Mouse (Mus musculus): ENCODE results near the gene Tmem132b. TPM values are rescaled to one million over a fixed set of nuclear protein-coding genes. Genes with fewer than 3 reads are reported as not detected.

Tmem132b gene
- polyA plus RNA-seq, 1 experiment from 2014 or later: 0.21 TPM

GRCm38 (mm10) chr5:125609968-125610367 is 78.4 kb downstream of the Tmem132b start:
- Histone ChIP-seq H3K9me3 (ENCODE audit: control insufficient read depth, low read length) (no peaks in the 10 kb centered on the region), H3K4me2 (replicated peaks; ENCODE audit: low read depth) (no peak overlapping the region), H3K9ac (ENCODE audit: low read length) (no peak overlapping the region), H3K27me3 (ENCODE audit: control insufficient read depth, insufficient read depth, low read length) (no peaks in the 10 kb centered on the region), H3K4me3 (ENCODE audit: low read depth, low read length) (no peak overlapping the region), H3K4me1 (replicated peaks; ENCODE audit: control insufficient read depth, insufficient read depth) (no peaks in the 10 kb centered on the region), H3K27ac (replicated peaks) (no peak overlapping the region), H3K36me3 (ENCODE audit: control insufficient read depth, insufficient read depth, low read length) (no peaks in the 10 kb centered on the region)
- DNase-seq (ENCODE audit: low spot score) (no peak), ATAC-seq (ENCODE audit: low FRiP score, low TSS enrichment) (no peak)
- TF ChIP-seq CTCF (IDR thresholded peaks at IDR 0.05; ENCODE audit: low read depth): no peak; the same call in 1 of the 2 replicates
- TF ChIP-seq EP300 (optimal IDR thresholded peaks at IDR 0.05): no peak
- 73% methylated on average over 1 of the region's 1 CpGs for WGBS

GRCm38 (mm10) chr5:125612460-125612859 is 80.9 kb downstream of the Tmem132b start:
- no peak for ATAC-seq (ENCODE audit: low FRiP score, low TSS enrichment)
- 88% methylated on average over 7 of the region's 7 CpGs for WGBS
- Histone ChIP-seq H3K9ac (ENCODE audit: low read length) (no peak overlapping the region), H3K36me3 (ENCODE audit: control insufficient read depth, insufficient read depth, low read length) (no peaks in the 10 kb centered on the region), H3K4me2 (replicated peaks; ENCODE audit: low read depth) (no peak overlapping the region), H3K27me3 (ENCODE audit: control insufficient read depth, insufficient read depth, low read length) (no peaks in the 10 kb centered on the region), H3K4me1 (replicated peaks; ENCODE audit: control insufficient read depth, insufficient read depth) (no peaks in the 10 kb centered on the region), H3K4me3 (ENCODE audit: low read depth, low read length) (no peak overlapping the region), H3K27ac (replicated peaks) (no peak overlapping the region), H3K9me3 (ENCODE audit: control insufficient read depth, low read length) (peaks cover 4% of the 10 kb centered on the region; the same call in 1 of the 2 replicates)
- no peak for DNase-seq (ENCODE audit: low spot score)
- TF ChIP-seq CTCF (IDR thresholded peaks at IDR 0.05; ENCODE audit: low read depth) (no peak), EP300 (optimal IDR thresholded peaks at IDR 0.05) (no peak)

- no peak for ATAC-seq (ENCODE audit: low FRiP score, low TSS enrichment)
- 81% methylated on average over 5 of the region's 5 CpGs for WGBS
These were observed 81.6 kb downstream of the Tmem132b start for GRCm38 (mm10) chr5:125613136-125613535.

DNA sequence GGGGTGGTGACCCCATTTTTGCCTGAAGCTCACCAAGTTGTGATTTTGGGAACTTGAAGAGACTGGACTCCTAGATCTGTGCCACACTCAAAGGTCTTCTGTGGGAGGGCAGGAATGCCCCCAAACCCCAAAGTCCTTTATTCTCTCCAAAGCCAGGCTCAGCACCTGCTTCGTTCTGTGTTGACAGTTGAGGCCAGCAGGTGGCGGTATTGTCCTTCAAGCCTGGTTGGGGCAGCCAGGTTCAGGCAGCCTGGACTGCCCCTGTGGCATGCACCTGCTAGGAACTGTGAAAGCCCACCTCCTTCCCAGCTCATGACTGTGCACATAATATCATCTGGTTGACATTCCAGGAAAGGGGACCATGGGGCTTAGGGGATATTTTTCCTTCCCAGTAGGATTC is 82.8 kb downstream of the Tmem132b start:
- Histone ChIP-seq H3K4me2 (replicated peaks; ENCODE audit: low read depth) (no peak overlapping the region), H3K27me3 (ENCODE audit: control insufficient read depth, insufficient read depth, low read length) (no peaks in the 10 kb centered on the region), H3K9me3 (ENCODE audit: control insufficient read depth, low read length) (peaks cover 4% of the 10 kb centered on the region; the same call in 1 of the 2 replicates), H3K9ac (ENCODE audit: low read length) (no peak overlapping the region), H3K27ac (replicated peaks) (no peak overlapping the region), H3K4me1 (replicated peaks; ENCODE audit: control insufficient read depth, insufficient read depth) (no peaks in the 10 kb centered on the region), H3K4me3 (ENCODE audit: low read depth, low read length) (no peak overlapping the region), H3K36me3 (ENCODE audit: control insufficient read depth, insufficient read depth, low read length) (no peaks in the 10 kb centered on the region)
- TF ChIP-seq EP300 (optimal IDR thresholded peaks at IDR 0.05) (no peak), CTCF (IDR thresholded peaks at IDR 0.05; ENCODE audit: low read depth) (peak; percentile 56)
- 48% methylated on average over 2 of the region's 2 CpGs for WGBS
- no peak for ATAC-seq (ENCODE audit: low FRiP score, low TSS enrichment)
- DNase-seq (ENCODE audit: low spot score): no peak

More at GRCm38 (mm10) chr5:125613136-125613535, 81.6 kb downstream of the Tmem132b start:
- Histone ChIP-seq H3K9me3 (ENCODE audit: control insufficient read depth, low read length) (peaks cover 4% of the 10 kb centered on the region; the same call in 1 of the 2 replicates), H3K4me2 (replicated peaks; ENCODE audit: low read depth) (no peak overlapping the region), H3K4me3 (ENCODE audit: low read depth, low read length) (no peak overlapping the region), H3K27me3 (ENCODE audit: control insufficient read depth, insufficient read depth, low read length) (no peaks in the 10 kb centered on the region), H3K9ac (ENCODE audit: low read length) (no peak overlapping the region), H3K4me1 (replicated peaks; ENCODE audit: control insufficient read depth, insufficient read depth) (no peaks in the 10 kb centered on the region), H3K27ac (replicated peaks) (no peak overlapping the region), H3K36me3 (ENCODE audit: control insufficient read depth, insufficient read depth, low read length) (no peaks in the 10 kb centered on the region)
- no peak for DNase-seq (ENCODE audit: low spot score)
- TF ChIP-seq CTCF (IDR thresholded peaks at IDR 0.05; ENCODE audit: low read depth) (no peak), EP300 (optimal IDR thresholded peaks at IDR 0.05) (no peak)

DNA sequence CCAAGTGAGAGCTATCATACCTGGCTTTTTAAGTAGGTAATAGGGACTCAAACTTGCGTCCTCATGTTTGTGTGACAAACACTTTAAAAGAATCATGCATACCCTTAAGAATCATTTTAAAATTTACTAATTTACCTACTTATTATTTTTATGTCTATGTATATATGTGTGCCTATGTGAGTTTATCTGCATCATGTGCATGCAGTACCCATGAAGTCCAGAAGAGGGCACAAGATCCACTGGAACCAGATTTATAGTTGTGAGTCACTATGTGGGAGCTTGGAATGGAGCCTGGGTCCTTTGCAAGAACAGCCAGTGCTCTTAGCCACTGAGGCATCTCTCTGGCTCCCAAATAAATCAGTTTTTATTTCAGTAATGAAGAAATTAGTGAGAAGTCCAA is 85.5 kb downstream of the Tmem132b start:
- Histone ChIP-seq H3K27me3 (ENCODE audit: control insufficient read depth, insufficient read depth, low read length) (no peaks in the 10 kb centered on the region), H3K9ac (ENCODE audit: low read length) (no peak overlapping the region), H3K9me3 (ENCODE audit: control insufficient read depth, low read length) (peaks cover 4% of the 10 kb centered on the region; the same call in 1 of the 2 replicates), H3K27ac (replicated peaks) (no peak overlapping the region), H3K4me2 (replicated peaks; ENCODE audit: low read depth) (no peak overlapping the region), H3K4me1 (replicated peaks; ENCODE audit: control insufficient read depth, insufficient read depth) (no peaks in the 10 kb centered on the region), H3K36me3 (ENCODE audit: control insufficient read depth, insufficient read depth, low read length) (no peaks in the 10 kb centered on the region), H3K4me3 (ENCODE audit: low read depth, low read length) (no peak overlapping the region)
- DNase-seq (ENCODE audit: low spot score) (no peak), ATAC-seq (ENCODE audit: low FRiP score, low TSS enrichment) (no peak)
- WGBS: 100% methylated on average over 1 of the region's 1 CpGs
- TF ChIP-seq EP300 (optimal IDR thresholded peaks at IDR 0.05): no peak
- 0 out of 2 replicates have a peak, but pooled peaks have one; percentile 9 for TF ChIP-seq CTCF (IDR thresholded peaks at IDR 0.05; ENCODE audit: low read depth)

DNA sequence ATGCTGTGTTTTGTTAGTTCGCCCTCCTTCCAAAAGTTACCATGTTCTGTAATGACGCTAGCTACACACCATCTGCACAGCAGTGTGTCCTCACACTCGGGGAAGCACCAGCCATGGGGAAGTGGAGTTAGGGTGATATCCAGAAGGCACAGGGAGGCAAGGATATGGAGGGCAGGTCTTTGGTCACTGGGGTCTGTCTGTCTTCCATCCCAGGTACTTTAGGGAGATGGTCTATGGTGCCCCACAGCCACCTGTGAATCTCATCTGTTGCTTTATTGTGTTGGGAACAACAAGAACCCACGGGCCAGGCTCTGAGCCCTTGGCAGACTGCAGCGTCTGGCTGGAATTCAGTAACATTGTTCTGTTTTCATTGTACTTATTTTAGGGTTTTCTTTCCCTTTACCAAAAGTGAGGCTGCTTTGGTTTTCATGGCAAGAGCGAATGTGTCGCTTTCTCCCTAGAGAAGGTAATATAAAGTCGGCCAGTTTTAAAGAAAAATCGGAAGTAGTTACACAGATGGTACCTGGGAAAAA is 96.3 kb downstream of the Tmem132b start:
- 78% methylated on average over 9 of the region's 9 CpGs for WGBS
- Histone ChIP-seq H3K9ac (ENCODE audit: low read length) (no peak overlapping the region), H3K27ac (replicated peaks) (no peak overlapping the region), H3K27me3 (ENCODE audit: control insufficient read depth, insufficient read depth, low read length) (no peaks in the 10 kb centered on the region), H3K4me2 (replicated peaks; ENCODE audit: low read depth) (no peak overlapping the region), H3K36me3 (ENCODE audit: control insufficient read depth, insufficient read depth, low read length) (no peaks in the 10 kb centered on the region), H3K9me3 (ENCODE audit: control insufficient read depth, low read length) (no peaks in the 10 kb centered on the region), H3K4me3 (ENCODE audit: low read depth, low read length) (no peak overlapping the region), H3K4me1 (replicated peaks; ENCODE audit: control insufficient read depth, insufficient read depth) (no peaks in the 10 kb centered on the region)
- no peak for ATAC-seq (ENCODE audit: low FRiP score, low TSS enrichment)
- DNase-seq (ENCODE audit: low spot score): no peak
- no peak for TF ChIP-seq EP300 (optimal IDR thresholded peaks at IDR 0.05)
- no peak for TF ChIP-seq CTCF (IDR thresholded peaks at IDR 0.05; ENCODE audit: low read depth)

All from stomach, postnatal 0 days (tissue).